Mouse (Mus musculus) forebrain, embryonic 15.5 days (tissue): ENCODE results near the gene Rpl31. TPM values are rescaled to one million over a fixed set of nuclear protein-coding genes. Genes with fewer than 3 reads are reported as not detected.

ENCODE experiments used
- ATAC-seq: fragments of 200-750 bp; cut with Nextera tagmentation; replicated peaks from 2 replicates; pipeline ENCODE4 v1.8.0; 2017; ENCODE audit warnings: mild to moderate bottlenecking, moderate TSS enrichment, moderate library complexity
- H3K27ac ChIP-seq: fragments of 300-500 bp; sonication (generic); replicated peaks from 2 replicates; pipeline ENCODE4 v1.5.1; 2015; ENCODE audit warnings: mild to moderate bottlenecking, inconsistent platforms
- H3K27me3 ChIP-seq: fragments of 300-500 bp; sonication (generic); 2 replicates; pipeline ENCODE4 v1.6.1; 2015; ENCODE audit warnings: inconsistent platforms
- H3K36me3 ChIP-seq: fragments of 300-500 bp; sonication (generic); 2 replicates; pipeline ENCODE4 v1.6.1; 2015; ENCODE audit warnings: mild to moderate bottlenecking, inconsistent platforms
- H3K4me1 ChIP-seq: fragments of 300-500 bp; sonication (generic); 2 replicates; pipeline ENCODE4 v1.6.1; 2015; ENCODE audit warnings: inconsistent platforms
- H3K4me2 ChIP-seq: fragments of 300-500 bp; sonication (generic); replicated peaks from 2 replicates; pipeline ENCODE4 v1.6.1; 2015; ENCODE audit warnings: mild to moderate bottlenecking, inconsistent platforms
- H3K4me3 ChIP-seq: fragments of 300-500 bp; sonication (generic); 2 replicates; pipeline ENCODE4 v1.5.1; 2015; ENCODE audit warnings: mild to moderate bottlenecking, inconsistent platforms
- H3K9ac ChIP-seq: fragments of 300-500 bp; sonication (generic); replicated peaks from 2 replicates; pipeline ENCODE4 v1.6.1; 2015; ENCODE audit warnings: mild to moderate bottlenecking, inconsistent platforms
- H3K9me3 ChIP-seq: fragments of 300-500 bp; sonication (generic); 2 replicates; pipeline ENCODE4 v1.6.1; 2016; ENCODE audit warnings: inconsistent platforms
- WGBS: fragments of 180-500 bp; shearing (Covaris S2); methylation state at CpG from one replicate; pipeline ENCODE4 v1.1.7; 2015; ENCODE audit warnings: mixed read lengths; 5-methylcytosine and 5-hydroxymethylcytosine counted together
- polyA plus RNA-seq: library from polyadenylated mRNA; unstranded; fragments of >200 nt; fragmentation: Nextera tagmentation; extraction: Ambion mirVana; gene quantifications from 2 replicates; pipeline ENCODE4 v1.2.1, GENCODE M21; 2015

Rpl31 gene
- polyA plus RNA-seq, result 324 and 361 TPM in 2 replicates

DNA sequence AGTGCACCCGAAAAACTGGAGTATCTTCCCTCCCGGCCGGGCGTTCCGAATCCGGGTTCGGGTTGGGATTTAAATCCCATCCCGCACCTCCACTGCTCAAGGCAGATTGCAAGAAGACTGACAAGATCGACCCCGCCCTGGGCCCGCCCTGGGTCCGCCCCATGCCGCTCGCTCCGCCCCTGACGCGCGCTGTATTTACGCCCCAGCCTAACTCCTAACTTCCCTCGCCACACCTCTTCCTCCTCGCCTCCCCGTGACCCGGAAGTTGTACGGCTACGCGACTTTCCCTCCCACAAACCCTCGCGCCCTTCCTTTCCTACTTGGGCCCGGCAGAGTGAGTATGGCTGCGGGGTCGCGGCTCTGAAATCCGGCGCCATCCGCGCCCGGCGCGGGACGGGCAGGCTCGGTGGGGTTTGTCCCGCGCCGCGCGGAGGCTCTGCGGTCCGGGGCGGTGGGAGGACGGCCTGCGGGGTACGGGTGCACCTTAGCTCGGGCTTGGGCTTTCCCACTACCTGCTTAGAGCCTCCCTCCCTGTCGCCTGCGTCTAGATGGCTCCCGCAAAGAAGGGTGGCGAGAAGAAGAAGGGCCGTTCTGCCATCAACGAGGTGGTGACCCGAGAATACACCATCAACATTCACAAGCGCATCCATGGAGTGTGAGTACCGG, at the start of gene Rpl31:
TSS of gene Rpl31 (plus strand) at position 242 of the 666 bp plus-strand sequence.
- under 1% methylated on average over 59 of the region's 62 CpGs for WGBS
- peak; percentile 99 for ATAC-seq
- peaks cover 19% of the 10 kb centered on the region for H3K4me1 ChIP-seq

DNA sequence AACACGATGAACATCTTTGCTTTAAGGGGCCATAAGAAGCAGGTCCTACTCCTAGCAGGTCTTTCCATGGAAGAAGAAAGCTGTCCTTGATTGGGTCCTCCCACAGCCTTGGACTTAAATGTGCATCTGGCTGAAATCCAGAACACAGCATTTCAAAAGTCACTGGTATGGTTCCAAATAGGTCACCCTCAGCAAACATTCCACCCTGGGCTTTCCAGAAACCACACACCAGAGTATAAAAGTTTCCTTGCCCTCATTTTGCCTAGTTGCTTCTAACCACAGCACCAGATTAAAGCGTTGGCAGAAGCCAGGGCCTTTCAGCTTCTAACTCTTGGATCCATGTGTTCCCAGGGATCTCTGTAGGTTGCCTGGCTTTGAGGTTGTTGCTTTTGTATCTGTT, 49.7 kb upstream of the Rpl31 start:
- peaks cover 5% of the 10 kb centered on the region; the same call in 1 of the 2 replicates for H3K4me1 ChIP-seq
- no peak overlapping the region for H3K9ac ChIP-seq
- no peaks in the 10 kb centered on the region for H3K9me3 ChIP-seq
- H3K36me3 ChIP-seq, result no peaks in the 10 kb centered on the region
- H3K27me3 ChIP-seq, result no peaks in the 10 kb centered on the region
- no peak overlapping the region for H3K27ac ChIP-seq
- no peak for ATAC-seq
- no peak overlapping the region for H3K4me3 ChIP-seq
- H3K4me2 ChIP-seq, result no peak overlapping the region
- WGBS, result 80% methylated on average over 2 of the region's 2 CpGs

More for the DNA sequence above, at the start of gene Rpl31:
- peak within 1 kb of the TSS; percentile 58 for H3K4me2 ChIP-seq
- no peaks in the 10 kb centered on the region for H3K9me3 ChIP-seq
- H3K27ac ChIP-seq, result peak within 1 kb of the TSS; percentile 91
- H3K36me3 ChIP-seq, result peaks cover 28% of the 10 kb centered on the region
- peak within 1 kb of the TSS; percentile 51 for H3K4me3 ChIP-seq
- peak within 1 kb of the TSS; percentile 67 for H3K9ac ChIP-seq
- no peaks in the 10 kb centered on the region for H3K27me3 ChIP-seq

DNA sequence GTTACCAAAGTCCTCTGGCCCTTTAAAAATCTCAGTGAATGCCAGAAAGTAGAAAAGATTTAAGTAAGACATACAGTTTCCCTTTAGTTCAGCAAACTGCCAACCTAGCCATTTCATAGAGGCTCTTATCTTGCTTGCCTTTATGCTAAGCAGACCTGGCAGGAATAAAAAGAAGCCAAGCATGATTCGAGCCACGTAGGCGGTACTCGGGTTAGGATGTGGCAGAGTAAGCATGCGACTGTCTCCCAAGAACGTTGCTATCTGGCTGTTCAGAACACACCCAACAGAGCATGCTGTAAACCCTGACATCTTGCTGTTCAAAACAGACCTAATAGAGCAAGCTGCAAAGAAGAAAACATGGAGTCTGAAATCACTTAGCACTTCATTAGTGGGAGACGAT, 48.8 kb upstream of the Rpl31 start:
- no peak overlapping the region for H3K4me2 ChIP-seq
- no peak overlapping the region for H3K27ac ChIP-seq
- no peak overlapping the region for H3K4me3 ChIP-seq
- no peaks in the 10 kb centered on the region for H3K9me3 ChIP-seq
- H3K9ac ChIP-seq, result no peak overlapping the region
- ATAC-seq, result no peak
- no peaks in the 10 kb centered on the region for H3K36me3 ChIP-seq
- no peaks in the 10 kb centered on the region for H3K27me3 ChIP-seq
- no peaks in the 10 kb centered on the region for H3K4me1 ChIP-seq
- 67% methylated on average over 7 of the region's 7 CpGs for WGBS

DNA sequence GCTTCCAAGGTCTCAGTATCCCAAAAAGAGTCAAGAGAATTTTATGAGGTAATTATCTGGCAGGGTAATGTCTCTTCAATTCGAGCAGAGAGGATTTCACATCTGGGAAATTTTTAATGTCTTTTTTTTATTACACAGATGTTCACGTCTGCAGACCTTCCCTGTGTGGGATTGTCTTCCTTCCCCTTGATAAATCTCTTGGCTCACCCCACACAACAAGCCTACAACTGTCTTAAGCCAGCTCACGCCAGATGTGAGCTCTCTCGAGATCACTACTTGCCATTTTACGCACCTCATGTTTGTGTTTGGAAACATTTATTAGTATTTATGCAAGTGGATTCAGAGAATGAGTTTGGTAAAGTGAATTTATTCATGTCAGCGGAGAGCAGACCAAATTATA, 45.7 kb upstream of the Rpl31 start:
- Histone ChIP-seq H3K27ac (no peak overlapping the region), H3K4me3 (no peak overlapping the region), H3K27me3 (no peaks in the 10 kb centered on the region), H3K9ac (no peak overlapping the region), H3K4me2 (no peak overlapping the region), H3K36me3 (no peaks in the 10 kb centered on the region), H3K4me1 (no peaks in the 10 kb centered on the region), H3K9me3 (no peaks in the 10 kb centered on the region)
- 86% methylated on average over 6 of the region's 6 CpGs for WGBS
- ATAC-seq, result no peak

DNA sequence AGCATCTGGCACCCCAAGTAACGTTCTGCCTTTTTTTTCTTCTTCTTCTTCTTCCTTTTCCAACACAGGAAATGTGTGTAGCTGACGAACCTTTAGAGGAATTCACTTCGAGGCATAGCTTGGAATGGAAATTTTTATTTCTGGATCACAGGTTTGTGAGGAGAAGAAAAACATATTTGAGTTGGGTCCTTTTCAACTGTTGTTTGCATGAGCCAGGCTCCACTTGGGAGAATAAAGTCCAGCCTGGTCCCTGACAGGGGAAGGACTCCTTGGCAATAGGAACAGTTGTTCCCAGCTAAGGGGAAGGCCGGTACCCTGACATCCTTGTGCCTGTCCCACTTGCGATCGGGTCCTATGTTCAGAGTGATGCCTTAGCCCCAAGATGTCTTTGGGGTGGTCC, 42.4 kb upstream of the Rpl31 start:
- Histone ChIP-seq H3K36me3 (no peaks in the 10 kb centered on the region), H3K4me3 (no peak overlapping the region), H3K27me3 (no peaks in the 10 kb centered on the region), H3K9me3 (no peaks in the 10 kb centered on the region), H3K27ac (no peak overlapping the region), H3K9ac (no peak overlapping the region), H3K4me2 (no peak overlapping the region), H3K4me1 (no peaks in the 10 kb centered on the region)
- WGBS, result 97% methylated on average over 6 of the region's 6 CpGs
- no peak for ATAC-seq

DNA sequence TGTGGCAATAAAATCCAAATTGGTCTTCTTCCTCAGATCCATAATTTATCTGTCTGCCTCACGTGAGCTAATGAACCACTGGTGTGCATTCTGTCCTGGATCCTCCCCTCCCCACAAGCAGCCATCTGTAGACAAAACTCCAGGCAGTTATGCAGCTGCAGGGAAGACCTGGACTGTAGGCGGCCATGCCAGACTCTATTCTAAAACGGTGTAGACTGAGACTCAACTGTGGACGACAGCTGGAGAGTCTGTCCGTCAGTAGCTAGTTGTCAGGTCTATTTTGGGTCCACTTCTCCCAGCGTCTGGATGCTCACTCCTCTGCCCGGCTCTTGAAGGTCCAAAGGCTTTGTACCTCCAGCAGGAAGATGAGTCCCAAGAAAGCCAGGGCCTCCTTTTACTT, 40.1 kb upstream of the Rpl31 start:
- WGBS, result 80% methylated on average over 7 of the region's 7 CpGs
- Histone ChIP-seq H3K9ac (no peak overlapping the region), H3K4me3 (no peak overlapping the region), H3K27me3 (no peaks in the 10 kb centered on the region), H3K4me2 (no peak overlapping the region), H3K36me3 (no peaks in the 10 kb centered on the region), H3K27ac (no peak overlapping the region), H3K9me3 (no peaks in the 10 kb centered on the region), H3K4me1 (no peaks in the 10 kb centered on the region)
- no peak for ATAC-seq

- no peak overlapping the region for H3K9ac ChIP-seq
- WGBS, result 88% methylated on average over 7 of the region's 7 CpGs
Observed at GRCm38 (mm10) chr1:39330857-39331594, 36.6 kb upstream of the Rpl31 start.

DNA sequence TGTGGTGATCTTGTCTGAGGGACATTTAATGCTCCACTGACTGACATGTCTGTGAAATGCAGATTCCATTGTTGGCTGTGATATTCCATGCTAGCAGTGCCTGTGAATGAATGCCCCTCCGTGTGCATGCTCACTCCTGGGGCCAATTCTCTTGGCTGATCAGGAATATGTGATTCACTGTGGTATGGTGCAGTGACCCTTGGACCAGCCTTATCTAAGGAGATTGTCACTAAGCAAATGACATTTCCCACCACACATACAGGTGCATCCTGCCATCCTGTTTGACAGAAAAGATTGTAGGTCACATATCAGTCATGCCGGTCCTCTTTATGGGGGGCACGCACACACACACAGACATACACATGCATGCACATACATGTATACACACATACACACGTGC, 35.2 kb upstream of the Rpl31 start:
- no peak overlapping the region for H3K27ac ChIP-seq
- H3K4me2 ChIP-seq, result no peak overlapping the region
- H3K9ac ChIP-seq, result no peak overlapping the region
- H3K4me3 ChIP-seq, result no peak overlapping the region
- no peaks in the 10 kb centered on the region for H3K27me3 ChIP-seq
- H3K9me3 ChIP-seq, result no peaks in the 10 kb centered on the region
- WGBS, result 92% methylated on average over 4 of the region's 4 CpGs
- no peaks in the 10 kb centered on the region for H3K4me1 ChIP-seq
- H3K36me3 ChIP-seq, result no peaks in the 10 kb centered on the region
- no peak for ATAC-seq

More at GRCm38 (mm10) chr1:39330857-39331594, 36.6 kb upstream of the Rpl31 start:
- Histone ChIP-seq H3K4me3 (no peak overlapping the region), H3K27me3 (no peaks in the 10 kb centered on the region), H3K9me3 (no peaks in the 10 kb centered on the region), H3K4me2 (no peak overlapping the region), H3K4me1 (no peaks in the 10 kb centered on the region), H3K27ac (no peak overlapping the region), H3K36me3 (no peaks in the 10 kb centered on the region)
- no peak for ATAC-seq

- no peaks in the 10 kb centered on the region for H3K36me3 ChIP-seq
- WGBS, result 21% methylated on average over 15 of the region's 15 CpGs
- H3K4me1 ChIP-seq, result no peaks in the 10 kb centered on the region
- no peaks in the 10 kb centered on the region for H3K9me3 ChIP-seq
- no peaks in the 10 kb centered on the region for H3K27me3 ChIP-seq
- no peak for ATAC-seq
- no peak overlapping the region for H3K4me2 ChIP-seq
- no peak overlapping the region for H3K9ac ChIP-seq
- H3K4me3 ChIP-seq, result no peak overlapping the region
- no peak overlapping the region for H3K27ac ChIP-seq
Observed at GRCm38 (mm10) chr1:39335561-39336196, 32.0 kb upstream of the Rpl31 start.

DNA sequence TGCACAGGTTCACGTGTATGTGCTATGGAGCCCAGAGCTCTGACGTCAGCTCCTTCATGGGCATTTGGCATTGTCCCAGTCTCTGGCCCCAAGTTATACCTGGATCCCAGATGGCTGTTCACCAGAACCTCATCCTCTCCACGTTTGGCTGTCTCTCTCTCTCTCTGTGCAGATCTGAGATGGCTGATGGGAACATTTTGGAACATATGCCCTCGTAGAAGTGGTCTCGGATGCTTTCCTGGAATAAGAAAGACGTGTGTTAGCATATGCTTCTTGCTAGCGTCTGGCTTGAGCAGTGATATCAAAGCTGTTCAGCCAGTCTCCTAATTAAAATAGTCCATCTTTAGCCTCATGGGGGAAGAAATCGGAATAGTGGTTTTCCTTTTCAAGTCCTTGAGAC, 30.9 kb upstream of the Rpl31 start:
- H3K27ac ChIP-seq, result no peak overlapping the region
- no peaks in the 10 kb centered on the region for H3K9me3 ChIP-seq
- H3K4me3 ChIP-seq, result no peak overlapping the region
- 0 out of 2 replicates have a peak, but pooled peaks have one; percentile 23 for ATAC-seq
- no peak overlapping the region for H3K4me2 ChIP-seq
- no peaks in the 10 kb centered on the region for H3K36me3 ChIP-seq
- 68% methylated on average over 8 of the region's 8 CpGs for WGBS
- H3K27me3 ChIP-seq, result no peaks in the 10 kb centered on the region
- H3K9ac ChIP-seq, result no peak overlapping the region
- no peaks in the 10 kb centered on the region for H3K4me1 ChIP-seq

DNA sequence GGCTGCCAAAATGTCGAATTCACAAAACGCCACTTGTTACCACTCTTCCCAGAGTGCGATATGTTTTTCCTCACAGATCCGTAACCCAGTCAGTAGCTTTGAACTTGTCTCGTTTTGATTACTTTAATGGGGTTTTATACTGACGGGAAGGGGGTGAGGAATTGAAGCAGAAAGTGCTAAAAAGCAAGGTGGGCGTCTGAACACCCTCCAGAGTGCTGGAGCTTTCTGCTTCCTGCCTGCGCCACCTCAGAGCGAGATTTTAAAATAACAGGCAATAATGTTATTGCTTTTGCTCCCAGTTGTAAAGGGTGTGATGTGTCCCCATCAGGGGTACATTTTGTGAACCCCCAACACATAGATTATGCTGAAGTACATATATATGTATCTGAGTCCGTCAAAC, 28.8 kb upstream of the Rpl31 start:
- Histone ChIP-seq H3K36me3 (no peaks in the 10 kb centered on the region), H3K27me3 (no peaks in the 10 kb centered on the region), H3K4me1 (no peaks in the 10 kb centered on the region), H3K9ac (no peak overlapping the region), H3K27ac (no peak overlapping the region), H3K4me3 (no peak overlapping the region), H3K9me3 (no peaks in the 10 kb centered on the region), H3K4me2 (no peak overlapping the region)
- 73% methylated on average over 10 of the region's 10 CpGs for WGBS
- no peak for ATAC-seq

GRCm38 (mm10) chr1:39339455-39339854, 28.2 kb upstream of the Rpl31 start:
- no peaks in the 10 kb centered on the region for H3K4me1 ChIP-seq
- no peaks in the 10 kb centered on the region for H3K27me3 ChIP-seq
- ATAC-seq, result no peak
- no peak overlapping the region for H3K4me3 ChIP-seq
- H3K27ac ChIP-seq, result no peak overlapping the region
- no peaks in the 10 kb centered on the region for H3K36me3 ChIP-seq
- H3K9me3 ChIP-seq, result no peaks in the 10 kb centered on the region
- 60% methylated on average over 5 of the region's 5 CpGs for WGBS
- no peak overlapping the region for H3K4me2 ChIP-seq
- H3K9ac ChIP-seq, result no peak overlapping the region
